Mouse (Mus musculus): ENCODE measurements at regions not wholly inside any gene's neighbourhood (a gene's known extent, or its start where the extent isn't known, plus 50 kb on each side); places are given as distances from the start of the nearest gene placed in this dataset.

DNA sequence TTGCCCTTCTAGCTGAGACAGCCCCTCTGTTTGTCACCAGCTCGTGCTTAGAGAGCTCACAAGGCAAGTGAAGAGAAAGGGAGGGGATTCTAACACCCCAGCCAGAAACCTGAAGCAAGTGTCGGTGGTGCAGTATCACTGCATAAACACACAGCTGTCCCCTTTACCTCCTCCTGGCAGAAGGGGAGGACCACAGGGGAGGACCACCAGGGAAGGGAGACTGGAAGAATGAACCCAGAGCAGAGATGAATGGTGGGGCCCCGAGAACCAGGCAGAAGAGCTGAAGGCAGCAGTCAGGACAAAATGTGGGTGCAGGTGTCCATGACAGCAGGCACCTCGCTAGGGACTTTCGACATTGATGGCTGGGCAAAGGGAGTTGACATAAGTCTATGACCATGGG lies 51.8 kb upstream of the Ccdc167 start:
- TF ChIP-seq CTCF (IDR thresholded peaks at IDR 0.05; ENCODE audit: extremely low read depth, insufficient read length, insufficient replicate concordance, low read depth, low read length) (no peak), POLR2A (IDR thresholded peaks at IDR 0.05; ENCODE audit: low read depth, low read length) (no peak)

Data from small intestine, adult 2 months (tissue).